Mouse (Mus musculus) kidney, adult 11 months (tissue): ENCODE data around the gene Ezr.
"Not testable (repeated sequence)": the region's sequence is repeated elsewhere in the genome, so short reads cannot be mapped to it uniquely, and the experiment has no call there.

Experiments used
- DNase-seq: peaks from one replicate; pipeline ENCODE4 v3.0.0; 2022

Gene Ezr

GRCm38 (mm10) chr17:6742083-6743038, 40.2 kb downstream of the Ezr start:
- DNase-seq, result peak; percentile 26

GRCm38 (mm10) chr17:6741271-6741670, 41.3 kb downstream of the Ezr start:
- no peak for DNase-seq

- no peak for DNase-seq
These were observed 42.0 kb downstream of the Ezr start for GRCm38 (mm10) chr17:6740331-6741170.

- no peak for DNase-seq
These were observed 42.8 kb downstream of the Ezr start for GRCm38 (mm10) chr17:6739756-6740155.

- DNase-seq, result peak; percentile 42
These were observed 43.3 kb downstream of the Ezr start for GRCm38 (mm10) chr17:6739266-6739665.

GRCm38 (mm10) chr17:6738836-6739235, 43.7 kb downstream of the Ezr start:
- DNase-seq, result no peak

GRCm38 (mm10) chr17:6737273-6737997, 45.1 kb downstream of the Ezr start:
- DNase-seq, result peak; percentile 60

GRCm38 (mm10) chr17:6736306-6737272, 46.0 kb downstream of the Ezr start:
- no peak for DNase-seq

- DNase-seq, result peak; percentile 27
These were observed 47.7 kb downstream of the Ezr start for GRCm38 (mm10) chr17:6734746-6735441.

GRCm38 (mm10) chr17:6733322-6733875, 49.2 kb downstream of the Ezr start:
- DNase-seq, result peak; percentile 11

GRCm38 (mm10) chr17:6732665-6733064, 49.9 kb downstream of the Ezr start:
- peak; percentile 10 for DNase-seq

GRCm38 (mm10) chr17:6731634-6732033, 51.0 kb downstream of the Ezr start:
- DNase-seq, result peak; percentile 62

GRCm38 (mm10) chr17:6731132-6731531, 51.5 kb downstream of the Ezr start:
- DNase-seq, result no peak

- no peak for DNase-seq
These were observed 53.3 kb downstream of the Ezr start for GRCm38 (mm10) chr17:6729244-6729742.

GRCm38 (mm10) chr17:6727996-6728610, 54.5 kb downstream of the Ezr start:
- DNase-seq, result peak; percentile 94

GRCm38 (mm10) chr17:6713944-6714343, 68.6 kb downstream of the Ezr start:
- DNase-seq, result not testable (repeated sequence)

- DNase-seq, result not testable (repeated sequence)
These were observed 69.1 kb downstream of the Ezr start for GRCm38 (mm10) chr17:6713483-6713882.

- DNase-seq, result not testable (repeated sequence)
These were observed 74.4 kb downstream of the Ezr start for GRCm38 (mm10) chr17:6708194-6708593.

GRCm38 (mm10) chr17:6707422-6707821, 75.2 kb downstream of the Ezr start:
- DNase-seq, result not testable (repeated sequence)

- DNase-seq, result not testable (repeated sequence)
These were observed 76.1 kb downstream of the Ezr start for GRCm38 (mm10) chr17:6706448-6706847.
